ENCODE assay signal across 25 mouse cellular contexts in the genomic region with DNA sequence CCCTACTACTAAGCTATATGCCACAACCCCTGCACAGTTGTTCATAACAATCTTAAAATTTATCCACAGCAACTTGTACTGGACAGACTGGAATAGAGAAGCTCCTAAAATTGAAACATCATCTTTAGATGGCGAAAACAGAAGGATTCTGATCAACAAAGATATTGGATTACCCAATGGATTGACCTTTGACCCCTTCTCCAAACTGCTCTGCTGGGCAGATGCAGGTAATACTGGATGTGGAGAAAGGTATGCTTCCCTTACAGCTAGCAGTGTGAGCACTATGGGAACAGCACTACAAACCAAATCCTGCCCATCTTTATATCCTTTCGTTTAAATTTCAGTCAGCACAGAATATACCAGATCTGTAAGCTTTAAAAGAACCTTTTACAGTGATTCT.
"Had no signal": no experiment of that assay in that cellular context is flagged by ENCODE, and none has a peak within 500 bp of the region (broad histone marks: within the 10 kb centered on the region; RNA-seq: fewer than 3 reads in every experiment).

No protein-coding gene starts in this region.

- H3K9ac ChIP-seq: embryonic facial prominence, embryonic 12.5 days; embryonic facial prominence, embryonic 13.5 days; embryonic facial prominence, embryonic 15.5 days; forebrain, embryonic 12.5 days; forebrain, embryonic 13.5 days; forebrain, embryonic 15.5 days; forebrain, postnatal 0 days had no signal

- H3K4me2 ChIP-seq: embryonic facial prominence, embryonic 12.5 days; embryonic facial prominence, embryonic 13.5 days; embryonic facial prominence, embryonic 15.5 days; forebrain, embryonic 12.5 days; forebrain, embryonic 13.5 days; forebrain, embryonic 15.5 days had no signal

- H3K27me3 ChIP-seq: embryonic facial prominence, embryonic 12.5 days; embryonic facial prominence, embryonic 13.5 days; embryonic facial prominence, embryonic 15.5 days; forebrain, embryonic 12.5 days; forebrain, embryonic 13.5 days; forebrain, embryonic 15.5 days had no signal

- H3K9me3 ChIP-seq: embryonic facial prominence, embryonic 10.5 days; embryonic facial prominence, embryonic 12.5 days; embryonic facial prominence, embryonic 13.5 days; embryonic facial prominence, embryonic 15.5 days; forebrain, embryonic 10.5 days; forebrain, embryonic 12.5 days; forebrain, embryonic 13.5 days; forebrain, embryonic 15.5 days had no signal

- H3K4me3 ChIP-seq: embryonic facial prominence, embryonic 10.5 days; embryonic facial prominence, embryonic 12.5 days; embryonic facial prominence, embryonic 13.5 days; embryonic facial prominence, embryonic 15.5 days; erythroblast, embryonic 14.5 days; forebrain, embryonic 10.5 days; forebrain, embryonic 12.5 days; forebrain, embryonic 13.5 days; forebrain, embryonic 15.5 days; gastrocnemius, adult 2 months; heart, adult 2 months had no signal

- H3K27ac ChIP-seq: embryonic facial prominence, embryonic 10.5 days; embryonic facial prominence, embryonic 12.5 days; embryonic facial prominence, embryonic 13.5 days; embryonic facial prominence, embryonic 15.5 days; forebrain, embryonic 10.5 days; forebrain, embryonic 12.5 days; forebrain, embryonic 13.5 days; forebrain, embryonic 15.5 days; gastrocnemius, adult 2 months; heart, adult 2 months had no signal

- DNase-seq: cerebellum, adult 8-10 months; cerebellum, adult 9-10 months; cerebellum, adult 9-11 months; cerebellum, postnatal 10 days; cerebellum, postnatal 14 days; cerebellum, postnatal 25 days; cerebellum, postnatal 36 days; embryo, embryonic 11 days; forebrain, postnatal 0 days; gastrocnemius, postnatal 10 days; gastrocnemius, postnatal 14 days; gastrocnemius, postnatal 36 days had no signal

- H3K4me1 ChIP-seq: embryonic facial prominence, embryonic 12.5 days; embryonic facial prominence, embryonic 15.5 days had no signal

- ATAC-seq: forebrain, embryonic 13.5 days; forebrain, embryonic 14.5 days; forebrain, embryonic 15.5 days; forebrain, embryonic 16.5 days; forebrain, postnatal 0 days had no signal
